Mouse (Mus musculus) right cerebral cortex, adult 18-20 months (tissue): Measurements from ENCODE around the gene Plppr2.

Source experiments
- DNase-seq: peaks from one replicate; pipeline ENCODE4 v3.0.0; 2022; ENCODE audit warnings: mixed read lengths

Plppr2 gene

GRCm38 (mm10) chr9:21932445-21933137 lies 4.2 kb upstream of the Plppr2 start:
- DNase-seq = no peak

- DNase-seq = no peak
Measured at GRCm38 (mm10) chr9:21934021-21934420, 2.8 kb upstream of the Plppr2 start.

- DNase-seq = no peak
Measured at GRCm38 (mm10) chr9:21935466-21936131, 1.2 kb upstream of the Plppr2 start.

GRCm38 (mm10) chr9:21937711-21938175 lies 910 bp downstream of the Plppr2 start:
- DNase-seq = no peak

- DNase-seq = no peak
Measured at GRCm38 (mm10) chr9:21938234-21938855, 1.5 kb downstream of the Plppr2 start.

GRCm38 (mm10) chr9:21943046-21943445 lies 6.2 kb downstream of the Plppr2 start:
- no peak for DNase-seq

- DNase-seq = no peak
Measured at GRCm38 (mm10) chr9:21943638-21944037, 6.8 kb downstream of the Plppr2 start.

- DNase-seq = no peak
Measured at GRCm38 (mm10) chr9:21944267-21944666, 7.4 kb downstream of the Plppr2 start.

- DNase-seq = no peak
Measured at GRCm38 (mm10) chr9:21947540-21948130, 10.8 kb downstream of the Plppr2 start.

GRCm38 (mm10) chr9:21948146-21948545 lies 11.3 kb downstream of the Plppr2 start:
- DNase-seq = no peak

- DNase-seq = peak; percentile 39
Measured at GRCm38 (mm10) chr9:21948790-21949189, 12.0 kb downstream of the Plppr2 start.

GRCm38 (mm10) chr9:21950322-21950721 lies 13.5 kb downstream of the Plppr2 start:
- no peak for DNase-seq

- DNase-seq = no peak
Measured at GRCm38 (mm10) chr9:21951977-21952376, 15.1 kb downstream of the Plppr2 start.

- peak; percentile 80 for DNase-seq
Measured at GRCm38 (mm10) chr9:21953600-21953999, 16.8 kb downstream of the Plppr2 start.

- no peak for DNase-seq
Measured at GRCm38 (mm10) chr9:21954635-21955034, 17.8 kb downstream of the Plppr2 start.

- DNase-seq = no peak
Measured at GRCm38 (mm10) chr9:21955225-21955569, 18.4 kb downstream of the Plppr2 start.

- peak; percentile 99 for DNase-seq
Measured at GRCm38 (mm10) chr9:21955570-21956281, 18.9 kb downstream of the Plppr2 start, which contains the start of gene Swsap1. Swsap1 (plus strand) TSS chr9:21955755.

- DNase-seq = no peak
Measured at GRCm38 (mm10) chr9:21958372-21958771, 21.5 kb downstream of the Plppr2 start.

- no peak for DNase-seq
Measured at GRCm38 (mm10) chr9:21959244-21959643, 22.4 kb downstream of the Plppr2 start.

- no peak for DNase-seq
Measured at GRCm38 (mm10) chr9:21960135-21960534, 23.3 kb downstream of the Plppr2 start.

- no peak for DNase-seq
Measured at GRCm38 (mm10) chr9:21960558-21961208, 23.9 kb downstream of the Plppr2 start.

- no peak for DNase-seq
Measured at GRCm38 (mm10) chr9:21961366-21961980, 24.6 kb downstream of the Plppr2 start.
